Mouse (Mus musculus) adrenal gland, postnatal 0 days (tissue): Measurements from ENCODE around the gene Sec23ip. TPM values are rescaled to one million over a fixed set of nuclear protein-coding genes. Genes with fewer than 3 reads are reported as not detected.

Experiments
- microRNA-seq: library from miRNA; unstranded; fragments of <30 nt; microRNA quantifications from one replicate; pipeline ENCODE4, GENCODE M21; 2016; ENCODE audit warnings: borderline replicate concordance; ENCODE audit not compliant: insufficient number of aligned reads
- polyA plus RNA-seq: library from polyadenylated mRNA; unstranded; fragments of >200 nt; fragmentation: Nextera tagmentation; extraction: Ambion mirVana; gene quantifications from 2 replicates; pipeline ENCODE4 v1.2.1, GENCODE M21; 2015

Gene Sec23ip
- polyA plus RNA-seq, result 16.8 and 22.6 TPM in 2 replicates

GRCm38 (mm10) chr7:128744684-128745485 is at the start of gene Sec23ip:
TSS of gene Sec23ip (plus strand) at chr7:128744943.

DNA sequence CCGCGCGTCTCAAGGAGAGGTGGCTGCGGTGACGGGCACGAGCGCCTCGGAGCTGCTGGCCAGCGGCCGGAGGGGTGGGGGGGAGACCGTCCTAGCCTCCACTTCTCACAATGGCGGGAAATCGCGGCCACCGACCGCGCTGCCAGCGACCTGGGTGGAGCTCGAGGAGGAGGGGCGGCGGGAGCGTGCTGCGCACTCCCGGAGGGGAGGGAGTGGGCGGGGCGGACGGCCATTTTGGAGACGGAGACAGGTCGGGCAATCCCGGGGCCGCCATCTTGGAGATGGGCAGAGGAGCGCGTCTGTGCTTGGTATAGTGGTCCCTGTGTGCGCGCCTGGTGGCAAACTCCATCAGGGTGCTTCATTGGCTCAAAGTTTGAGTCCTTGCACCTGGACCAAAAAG is 4.4 kb upstream of the Sec23ip start, which contains the start of gene Mcmbp:
TSS of gene Mcmbp (minus strand) at position 162 of the 400 bp plus-strand sequence.

Small RNA genes within 50 kb of the gene (microRNA-seq; reads per million reads assigned to microRNA genes)
- gene Gm25778, result not detected

Other genes with a start within 250 kb of the Sec23ip start
- gene Bag3, start 221.3 kb upstream of the Sec23ip start, polyA plus RNA-seq, result 19.4 and 27.2 TPM in 2 replicates
- 24.6 and 48.9 TPM in 2 replicates for gene Inpp5f, start 133.6 kb upstream of the Sec23ip start, polyA plus RNA-seq
- 30.9 and 34.9 TPM in 2 replicates for gene Mcmbp, start 4.4 kb upstream of the Sec23ip start, polyA plus RNA-seq